Comparison of ENCODE assay signal across 16 mouse cellular contexts in genomic region chr6:54509264-54509663, GRCm38 (mm10). TPM values are rescaled to one million over a fixed set of nuclear protein-coding genes. Genes with fewer than 3 reads are reported as not detected.
A peak's percentile ranks its signal among the peaks of the same experiment; 100 is the strongest.
DNase-seq lines count a peak whose midpoint lies in the region; ATAC-seq and TF ChIP-seq lines count a peak whose summit lies in the region.
"Had no signal": no experiment of that assay in that cellular context is flagged by ENCODE, and none has a peak within 500 bp of the region (broad histone marks: within the 10 kb centered on the region; RNA-seq: fewer than 3 reads in every experiment).

No protein-coding gene starts in this region.

- no peak overlapping the region for H3K4me3 ChIP-seq in midbrain, embryonic 10.5 days
- no peak overlapping the region for H3K4me3 ChIP-seq in midbrain, postnatal 0 days (ENCODE audit: low read depth, low read length)
- no peak overlapping the region for H3K4me3 ChIP-seq in embryonic facial prominence, embryonic 10.5 days
- H3K4me3 ChIP-seq in hindbrain, postnatal 0 days (ENCODE audit: low read length) = no peak overlapping the region
- H3K4me3 ChIP-seq: heart, embryonic 15.5 days; intestine, embryonic 15.5 days; left cerebral cortex, adult 2 months; liver, embryonic 12.5 days; stomach, embryonic 15.5 days had no signal

- H3K4me2 ChIP-seq in midbrain, postnatal 0 days (ENCODE audit: low read depth, low read length, poor library complexity, severe bottlenecking) = no peak overlapping the region
- no peak overlapping the region for H3K4me2 ChIP-seq in hindbrain, postnatal 0 days (ENCODE audit: low read depth, low read length)
- H3K4me2 ChIP-seq: heart, embryonic 15.5 days; intestine, embryonic 15.5 days; liver, embryonic 12.5 days; stomach, embryonic 15.5 days had no signal

- H3K36me3 ChIP-seq in midbrain, embryonic 10.5 days = peaks cover 42% of the 10 kb centered on the region
- H3K36me3 ChIP-seq in midbrain, postnatal 0 days (ENCODE audit: insufficient read depth, low read length) = peaks cover 28% of the 10 kb centered on the region
- 0 out of 2 replicates have a peak, but pooled peaks cover 3% of the 10 kb centered on the region for H3K36me3 ChIP-seq in embryonic facial prominence, embryonic 10.5 days (replicated peaks)
- peaks cover 21% of the 10 kb centered on the region for H3K36me3 ChIP-seq in hindbrain, postnatal 0 days (ENCODE audit: insufficient read depth, low read length)
- H3K36me3 ChIP-seq: heart, embryonic 15.5 days; intestine, embryonic 15.5 days; liver, embryonic 12.5 days; stomach, embryonic 15.5 days had no signal

- no peaks in the 10 kb centered on the region for H3K9me3 ChIP-seq in midbrain, embryonic 10.5 days (replicated peaks)
- H3K9me3 ChIP-seq in midbrain, postnatal 0 days (ENCODE audit: low read length) = no peaks in the 10 kb centered on the region
- H3K9me3 ChIP-seq in embryonic facial prominence, embryonic 10.5 days = no peaks in the 10 kb centered on the region
- no peaks in the 10 kb centered on the region for H3K9me3 ChIP-seq in hindbrain, postnatal 0 days (ENCODE audit: low read length)
- H3K9me3 ChIP-seq: heart, embryonic 15.5 days; intestine, embryonic 15.5 days; liver, embryonic 12.5 days; stomach, embryonic 15.5 days had no signal

- no peak for ATAC-seq in midbrain, postnatal 0 days (ENCODE audit: low FRiP score)
- no peak for ATAC-seq in hindbrain, postnatal 0 days
- ATAC-seq: intestine, embryonic 15.5 days; liver, embryonic 12.5 days had no signal

- peaks cover 33% of the 10 kb centered on the region for H3K4me1 ChIP-seq in midbrain, embryonic 10.5 days
- H3K4me1 ChIP-seq in midbrain, postnatal 0 days (ENCODE audit: insufficient read depth, low read length) = 0 out of 2 replicates have a peak, but pooled peaks cover 3% of the 10 kb centered on the region
- peaks cover 36% of the 10 kb centered on the region for H3K4me1 ChIP-seq in embryonic facial prominence, embryonic 10.5 days
- H3K4me1 ChIP-seq in hindbrain, postnatal 0 days (ENCODE audit: insufficient read depth, low read length) = 0 out of 2 replicates have a peak, but pooled peaks cover 3% of the 10 kb centered on the region
- H3K4me1 ChIP-seq: intestine, embryonic 15.5 days; liver, embryonic 12.5 days had no signal

- 93% methylated on average over 13 of the region's 13 CpGs for whole genome bisulfite sequencing in midbrain, embryonic 10.5 days
- WGBS in midbrain, postnatal 0 days = 86% methylated on average over 13 of the region's 13 CpGs
- 91% methylated on average over 13 of the region's 13 CpGs for WGBS in embryonic facial prominence, embryonic 10.5 days
- 75% methylated on average over 13 of the region's 13 CpGs for WGBS in hindbrain, postnatal 0 days

- H3K27ac ChIP-seq in midbrain, embryonic 10.5 days (replicated peaks) = peak overlapping the region; percentile 78
- H3K27ac ChIP-seq in midbrain, postnatal 0 days (ENCODE audit: low read depth, low read length) = no peak overlapping the region; the same call in 1 of the 2 replicates
- peak overlapping the region; percentile 48 for H3K27ac ChIP-seq in embryonic facial prominence, embryonic 10.5 days (replicated peaks)
- peak overlapping the region; percentile 42 for H3K27ac ChIP-seq in hindbrain, postnatal 0 days
- H3K27ac ChIP-seq: heart, embryonic 15.5 days; intestine, embryonic 15.5 days; left cerebral cortex, adult 2 months; liver, embryonic 12.5 days; stomach, embryonic 15.5 days had no signal

- no peak overlapping the region for H3K9ac ChIP-seq in midbrain, postnatal 0 days (replicated peaks; ENCODE audit: low read length, poor library complexity, severe bottlenecking)
- no peak overlapping the region for H3K9ac ChIP-seq in hindbrain, postnatal 0 days (replicated peaks; ENCODE audit: low read length)
- H3K9ac ChIP-seq: heart, embryonic 15.5 days; intestine, embryonic 15.5 days; liver, embryonic 12.5 days; stomach, embryonic 15.5 days had no signal

- no peak for TF ChIP-seq CTCF in midbrain, postnatal 0 days (IDR thresholded peaks at IDR 0.05)
- no peak for TF ChIP-seq CTCF in hindbrain, postnatal 0 days (IDR thresholded peaks at IDR 0.05; ENCODE audit: low read depth)

- no peaks in the 10 kb centered on the region for H3K27me3 ChIP-seq in midbrain, embryonic 10.5 days (ENCODE audit: low read depth, poor library complexity, severe bottlenecking)
- H3K27me3 ChIP-seq in midbrain, postnatal 0 days (ENCODE audit: insufficient read depth, low read length) = no peaks in the 10 kb centered on the region
- H3K27me3 ChIP-seq in embryonic facial prominence, embryonic 10.5 days (replicated peaks; ENCODE audit: low read depth, poor library complexity, severe bottlenecking) = peaks cover 4% of the 10 kb centered on the region; the same call in 1 of the 2 replicates
- no peaks in the 10 kb centered on the region for H3K27me3 ChIP-seq in hindbrain, postnatal 0 days (ENCODE audit: insufficient read depth, low read length)
- H3K27me3 ChIP-seq: heart, embryonic 15.5 days; intestine, embryonic 15.5 days; liver, embryonic 12.5 days; stomach, embryonic 15.5 days had no signal

- DNase-seq in midbrain, embryonic 10.5 days (ENCODE audit: low spot score) = no peak
- DNase-seq in midbrain, postnatal 0 days (ENCODE audit: low spot score) = no peak
- DNase-seq in embryonic facial prominence, embryonic 10.5 days (ENCODE audit: low spot score) = no peak
- no peak for DNase-seq in hindbrain, postnatal 0 days (ENCODE audit: low spot score)
- DNase-seq in thymus, postnatal 0 days (ENCODE audit: low spot score) = no peak
- DNase-seq in kidney, postnatal 25 days = no peak
- no peak for DNase-seq in layer of hippocampus, adult 9-10 months (ENCODE audit: low spot score)
- DNase-seq: gastrocnemius, postnatal 36 days; kidney, postnatal 36 days; lung, postnatal 14 days; right cerebral cortex, postnatal 4 days had no signal

RNA-seq across cellular contexts. Expression of gene Scrn1, which starts 57.0 kb away (rescaled TPM):
- 47.7 and 66.6 TPM in 2 replicates for polyA plus RNA-seq in midbrain, embryonic 10.5 days (2016; fragmentation: Nextera tagmentation; extraction: Ambion mirVana)
- total RNA-seq in midbrain, postnatal 0 days (2014; rRNA removed) = 127 and 136 TPM in 2 replicates
- polyA plus RNA-seq in midbrain, postnatal 0 days (2015; fragmentation: Nextera tagmentation; extraction: Ambion mirVana) = 96.8 and 113 TPM in 2 replicates
- 20.0 and 24.0 TPM in 2 replicates for polyA plus RNA-seq in embryonic facial prominence, embryonic 10.5 days (2016; fragmentation: Nextera tagmentation; extraction: Ambion mirVana)
- 117 and 121 TPM in 2 replicates for total RNA-seq in hindbrain, postnatal 0 days (2014; rRNA removed)
- polyA plus RNA-seq in hindbrain, postnatal 0 days (2015; fragmentation: Nextera tagmentation; extraction: Ambion mirVana) = 91.7 and 93.2 TPM in 2 replicates
- 0.94 and 0.98 TPM in 2 replicates for polyA plus RNA-seq in thymus, postnatal 0 days (2015; fragmentation: Nextera tagmentation; extraction: Ambion mirVana)

Comparison
In these comparisons a context has a peak if more than half of its experiments do, and no peak if none do; other contexts are left out.
1. RNA of gene Scrn1, which starts 57.0 kb away (polyA plus RNA-seq): 96.8 to 113 TPM in midbrain, postnatal 0 days, 91.7 to 93.2 TPM in hindbrain, postnatal 0 days, 47.7 to 66.6 TPM in midbrain, embryonic 10.5 days and 20.0 to 24.0 TPM in embryonic facial prominence, embryonic 10.5 days; 0.94 to 0.98 TPM in thymus, postnatal 0 days; every median in the first group is over 10 times any median in the second.